Mouse (Mus musculus) heart, embryonic 15.5 days (tissue): ENCODE data around the gene Fbxw7. TPM values are rescaled to one million over a fixed set of nuclear protein-coding genes. Genes with fewer than 3 reads are reported as not detected.

Experiments
- ATAC-seq: fragments of 200-750 bp; cut with Nextera tagmentation; replicated peaks from 2 replicates; pipeline ENCODE4 v1.8.0; 2017; ENCODE audit warnings: low read depth, moderate TSS enrichment; ENCODE audit not compliant: insufficient number of reproducible peaks, insufficient read depth, low FRiP score
- H3K27ac ChIP-seq: fragments of 300-500 bp; sonication (generic); 2 replicates; pipeline ENCODE4 v1.5.1; 2015; ENCODE audit warnings: mild to moderate bottlenecking, inconsistent platforms
- H3K27me3 ChIP-seq: fragments of 300-500 bp; sonication (generic); 2 replicates; pipeline ENCODE4 v1.6.1; 2015; ENCODE audit warnings: inconsistent platforms
- H3K36me3 ChIP-seq: fragments of 300-500 bp; sonication (generic); 2 replicates; pipeline ENCODE4 v1.6.1; 2015; ENCODE audit warnings: mild to moderate bottlenecking, inconsistent platforms
- H3K4me1 ChIP-seq: fragments of 300-500 bp; sonication (generic); replicated peaks from 2 replicates; pipeline ENCODE4 v1.6.1; 2015; ENCODE audit warnings: inconsistent platforms
- H3K4me2 ChIP-seq: fragments of 300-500 bp; sonication (generic); 2 replicates; pipeline ENCODE4 v1.6.1; 2015; ENCODE audit warnings: inconsistent platforms, mild to moderate bottlenecking, moderate library complexity
- H3K4me3 ChIP-seq: fragments of 300-500 bp; sonication (generic); 2 replicates; pipeline ENCODE4 v1.5.1; 2015; ENCODE audit warnings: mild to moderate bottlenecking, inconsistent platforms
- H3K9ac ChIP-seq: fragments of 300-500 bp; sonication (generic); 2 replicates; pipeline ENCODE4 v1.6.1; 2015; ENCODE audit warnings: mild to moderate bottlenecking, inconsistent platforms
- H3K9me3 ChIP-seq: fragments of 300-500 bp; sonication (generic); replicated peaks from 2 replicates; pipeline ENCODE4 v1.6.1; 2016; ENCODE audit warnings: inconsistent platforms
- WGBS: fragments of 180-500 bp; shearing (Covaris S2); methylation state at CpG from one replicate; pipeline ENCODE4 v1.1.7; 2015; ENCODE audit warnings: mixed read lengths; 5-methylcytosine and 5-hydroxymethylcytosine counted together
- polyA plus RNA-seq: library from polyadenylated mRNA; unstranded; fragments of >200 nt; fragmentation: Nextera tagmentation; extraction: Ambion mirVana; gene quantifications from 2 replicates; pipeline ENCODE4 v1.2.1, GENCODE M21; 2015

Fbxw7 gene
- polyA plus RNA-seq, 1 experiment from 2014 or later, result 8.1 TPM

- ATAC-seq, result no peak
- H3K27me3 ChIP-seq, result no peaks in the 10 kb centered on the region
- peak overlapping the region; percentile 56 for H3K27ac ChIP-seq
- H3K4me3 ChIP-seq, result peak overlapping the region; percentile 50
- H3K9me3 ChIP-seq, result no peaks in the 10 kb centered on the region
- H3K4me1 ChIP-seq, result 0 out of 2 replicates have a peak, but pooled peaks cover 8% of the 10 kb centered on the region
- 61% methylated on average over 7 of the region's 7 CpGs for WGBS
- peak overlapping the region; percentile 47; the same call in 1 of the 2 replicates for H3K9ac ChIP-seq
- no peaks in the 10 kb centered on the region for H3K36me3 ChIP-seq
- H3K4me2 ChIP-seq, result peak overlapping the region; percentile 69
These were observed 137.6 kb downstream of the Fbxw7 start for GRCm38 (mm10) chr3:84952585-84953187.

GRCm38 (mm10) chr3:84955011-84955775 lies 140.1 kb downstream of the Fbxw7 start:
- Histone ChIP-seq H3K27me3 (no peaks in the 10 kb centered on the region), H3K9ac (no peak overlapping the region), H3K4me2 (no peak overlapping the region), H3K4me1 (0 out of 2 replicates have a peak, but pooled peaks cover 8% of the 10 kb centered on the region), H3K9me3 (no peaks in the 10 kb centered on the region), H3K4me3 (no peak overlapping the region), H3K27ac (no peak overlapping the region), H3K36me3 (peaks cover 5% of the 10 kb centered on the region; the same call in 1 of the 2 replicates)
- no peak for ATAC-seq
- 92% methylated on average over 8 of the region's 8 CpGs for WGBS

GRCm38 (mm10) chr3:84955857-84956256 lies 140.8 kb downstream of the Fbxw7 start:
- ATAC-seq, result no peak
- H3K4me2 ChIP-seq, result no peak overlapping the region
- H3K4me1 ChIP-seq, result 0 out of 2 replicates have a peak, but pooled peaks cover 8% of the 10 kb centered on the region
- no peak overlapping the region for H3K9ac ChIP-seq
- WGBS, result 83% methylated on average over 4 of the region's 4 CpGs
- H3K36me3 ChIP-seq, result peaks cover 5% of the 10 kb centered on the region; the same call in 1 of the 2 replicates
- no peak overlapping the region for H3K4me3 ChIP-seq
- H3K27me3 ChIP-seq, result no peaks in the 10 kb centered on the region
- H3K27ac ChIP-seq, result no peak overlapping the region
- H3K9me3 ChIP-seq, result no peaks in the 10 kb centered on the region

- H3K36me3 ChIP-seq, result peaks cover 15% of the 10 kb centered on the region; the same call in 1 of the 2 replicates
- no peak overlapping the region for H3K4me2 ChIP-seq
- no peak overlapping the region for H3K9ac ChIP-seq
- H3K4me1 ChIP-seq, result no peaks in the 10 kb centered on the region
- no peak overlapping the region for H3K4me3 ChIP-seq
- no peaks in the 10 kb centered on the region for H3K9me3 ChIP-seq
- no peaks in the 10 kb centered on the region for H3K27me3 ChIP-seq
- no peak for ATAC-seq
- WGBS, result 86% methylated on average over 5 of the region's 5 CpGs
- no peak overlapping the region for H3K27ac ChIP-seq
These were observed 150.1 kb downstream of the Fbxw7 start for GRCm38 (mm10) chr3:84965156-84965555.

- H3K36me3 ChIP-seq, result peaks cover 20% of the 10 kb centered on the region; the same call in 1 of the 2 replicates
- H3K27ac ChIP-seq, result no peak overlapping the region
- no peak overlapping the region for H3K4me2 ChIP-seq
- no peaks in the 10 kb centered on the region for H3K27me3 ChIP-seq
- H3K4me3 ChIP-seq, result no peak overlapping the region
- no peak overlapping the region for H3K9ac ChIP-seq
- ATAC-seq, result no peak
- 85% methylated on average over 4 of the region's 4 CpGs for WGBS
- H3K9me3 ChIP-seq, result no peaks in the 10 kb centered on the region
- H3K4me1 ChIP-seq, result no peaks in the 10 kb centered on the region
These were observed 152.3 kb downstream of the Fbxw7 start for GRCm38 (mm10) chr3:84967364-84967763.

GRCm38 (mm10) chr3:84971561-84971960 lies 156.5 kb downstream of the Fbxw7 start:
- H3K27me3 ChIP-seq, result no peaks in the 10 kb centered on the region
- no peak overlapping the region for H3K27ac ChIP-seq
- no peak overlapping the region for H3K9ac ChIP-seq
- no peaks in the 10 kb centered on the region for H3K9me3 ChIP-seq
- no peaks in the 10 kb centered on the region for H3K4me1 ChIP-seq
- peaks cover 31% of the 10 kb centered on the region for H3K36me3 ChIP-seq
- no peak overlapping the region for H3K4me3 ChIP-seq
- no peak for ATAC-seq
- H3K4me2 ChIP-seq, result no peak overlapping the region
- 71% methylated on average over 5 of the region's 5 CpGs for WGBS

GRCm38 (mm10) chr3:84972881-84973280 lies 157.8 kb downstream of the Fbxw7 start:
- no peak overlapping the region for H3K4me3 ChIP-seq
- no peak overlapping the region for H3K27ac ChIP-seq
- no peaks in the 10 kb centered on the region for H3K4me1 ChIP-seq
- H3K36me3 ChIP-seq, result peaks cover 28% of the 10 kb centered on the region
- ATAC-seq, result no peak
- no peaks in the 10 kb centered on the region for H3K27me3 ChIP-seq
- no peaks in the 10 kb centered on the region for H3K9me3 ChIP-seq
- H3K9ac ChIP-seq, result no peak overlapping the region
- WGBS, result 82% methylated on average over 2 of the region's 2 CpGs
- no peak overlapping the region for H3K4me2 ChIP-seq

- Histone ChIP-seq H3K27ac (no peak overlapping the region), H3K4me2 (no peak overlapping the region), H3K36me3 (peaks cover 28% of the 10 kb centered on the region), H3K9me3 (no peaks in the 10 kb centered on the region), H3K4me3 (no peak overlapping the region), H3K4me1 (no peaks in the 10 kb centered on the region), H3K9ac (no peak overlapping the region), H3K27me3 (no peaks in the 10 kb centered on the region)
- 90% methylated on average over 9 of the region's 9 CpGs for WGBS
- ATAC-seq, result no peak
These were observed 159.1 kb downstream of the Fbxw7 start for GRCm38 (mm10) chr3:84974193-84974592.

GRCm38 (mm10) chr3:84978676-84979075 lies 163.6 kb downstream of the Fbxw7 start:
- no peak overlapping the region for H3K27ac ChIP-seq
- 81% methylated on average over 11 of the region's 11 CpGs for WGBS
- ATAC-seq, result no peak
- no peaks in the 10 kb centered on the region for H3K27me3 ChIP-seq
- no peak overlapping the region for H3K4me3 ChIP-seq
- no peak overlapping the region for H3K9ac ChIP-seq
- H3K4me1 ChIP-seq, result no peaks in the 10 kb centered on the region
- H3K36me3 ChIP-seq, result peaks cover 19% of the 10 kb centered on the region; the same call in 1 of the 2 replicates
- H3K4me2 ChIP-seq, result no peak overlapping the region
- H3K9me3 ChIP-seq, result no peaks in the 10 kb centered on the region

- peaks cover 13% of the 10 kb centered on the region; the same call in 1 of the 2 replicates for H3K36me3 ChIP-seq
- H3K9me3 ChIP-seq, result no peaks in the 10 kb centered on the region
- no peak overlapping the region for H3K4me3 ChIP-seq
- ATAC-seq, result no peak
- H3K4me2 ChIP-seq, result no peak overlapping the region
- no peak overlapping the region for H3K27ac ChIP-seq
- H3K9ac ChIP-seq, result no peak overlapping the region
- WGBS, result 96% methylated on average over 2 of the region's 2 CpGs
- H3K4me1 ChIP-seq, result no peaks in the 10 kb centered on the region
- no peaks in the 10 kb centered on the region for H3K27me3 ChIP-seq
These were observed 165.1 kb downstream of the Fbxw7 start for GRCm38 (mm10) chr3:84980158-84980557.

GRCm38 (mm10) chr3:84982688-84983087 lies 167.6 kb downstream of the Fbxw7 start:
- Histone ChIP-seq H3K27me3 (no peaks in the 10 kb centered on the region), H3K4me3 (no peak overlapping the region), H3K27ac (no peak overlapping the region), H3K4me2 (no peak overlapping the region), H3K9me3 (no peaks in the 10 kb centered on the region), H3K9ac (no peak overlapping the region), H3K4me1 (no peaks in the 10 kb centered on the region), H3K36me3 (0 out of 2 replicates have a peak, but pooled peaks cover 11% of the 10 kb centered on the region)
- WGBS, result 67% methylated on average over 4 of the region's 4 CpGs
- no peak for ATAC-seq
